ENCODE assay signal across 18 mouse cellular contexts in the genomic region with DNA sequence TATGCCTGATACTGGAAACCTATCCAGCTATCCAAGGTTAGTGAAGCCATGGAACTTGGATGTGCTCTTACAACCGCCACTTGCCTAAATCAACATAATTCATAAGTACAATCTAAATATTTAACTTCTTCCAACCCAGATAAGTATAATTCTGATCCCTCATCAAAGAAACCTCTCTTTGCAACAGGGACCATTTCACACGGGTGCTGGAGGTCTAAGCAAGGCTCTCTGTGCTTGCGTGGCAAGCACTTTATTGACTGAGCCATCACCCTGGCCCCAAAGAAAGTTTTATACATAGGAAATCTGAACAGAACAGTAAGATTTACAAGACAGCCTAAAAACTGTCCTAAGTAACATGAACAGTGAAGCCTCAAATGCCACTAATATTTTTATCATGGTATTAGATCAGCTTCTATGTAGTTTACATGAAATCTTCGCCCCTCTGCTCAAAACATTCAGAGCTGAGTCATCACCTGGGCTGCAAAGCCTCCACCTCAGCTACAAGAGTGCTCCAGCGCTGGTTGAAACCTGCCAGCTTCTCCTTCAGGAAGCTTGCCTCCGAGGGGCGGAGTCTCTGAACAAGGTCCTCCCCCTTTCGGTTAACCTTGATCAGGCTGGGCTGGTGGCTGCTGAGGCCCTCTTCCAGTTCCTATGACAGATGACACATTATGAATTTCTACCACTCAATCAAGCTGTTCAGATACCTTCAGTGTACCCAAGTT.
DNase-seq lines count a peak whose midpoint lies in the region; ATAC-seq and TF ChIP-seq lines count a peak whose summit lies in the region.
"Had no signal": no experiment of that assay in that cellular context is flagged by ENCODE, and none has a peak within 500 bp of the region (broad histone marks: within the 10 kb centered on the region; RNA-seq: fewer than 3 reads in every experiment).

No protein-coding gene starts in this region.

- TF ChIP-seq EP300 in stomach, postnatal 0 days (optimal IDR thresholded peaks at IDR 0.05) = no peak

- ATAC-seq in liver, embryonic 12.5 days = 0 out of 2 replicates have a peak, but pooled peaks have one; percentile 55
- no peak for ATAC-seq in liver, embryonic 11.5 days (replicated peaks; ENCODE audit: low FRiP score)
- ATAC-seq in lung, embryonic 15.5 days (ENCODE audit: borderline replicate concordance, extremely low read depth, low FRiP score, low TSS enrichment) = peak; percentile 86
- ATAC-seq in stomach, postnatal 0 days (ENCODE audit: low FRiP score, low TSS enrichment) = peak; percentile 93
- ATAC-seq: activated CD4-positive, CD25-positive, alpha-beta regulatory T cell, adult 4 months had no signal

- DNase-seq in liver, embryonic 11.5 days (ENCODE audit: low spot score) = no peak
- DNase-seq in c-Kit-positive CD71-negative TER-119-negative erythroid progenitor cells, embryonic 14.5 days (ENCODE audit: low read depth) = peak; percentile 3
- peak; percentile 75 for DNase-seq in stomach, postnatal 0 days (ENCODE audit: low spot score)
- no peak for DNase-seq in gastrocnemius, postnatal 25 days
- no peak for DNase-seq in yolk sac, embryonic 10.5 days (ENCODE audit: low spot score)
- DNase-seq: cerebellum, adult 9-10 months; kidney, adult 8-10 months; layer of hippocampus, adult 9-11 months; right cerebral cortex, postnatal 14 days; thymus, postnatal 36 days had no signal

- no peak for TF ChIP-seq CTCF in stomach, postnatal 0 days (IDR thresholded peaks at IDR 0.05; ENCODE audit: low read depth)

- peaks cover 6% of the 10 kb centered on the region; the same call in 1 of the 2 replicates for H3K4me1 ChIP-seq in liver, embryonic 12.5 days
- no peaks in the 10 kb centered on the region for H3K4me1 ChIP-seq in liver, embryonic 11.5 days (replicated peaks; ENCODE audit: control insufficient read depth, insufficient read depth, low read length)
- peaks cover 6% of the 10 kb centered on the region; the same call in 1 of the 2 replicates for H3K4me1 ChIP-seq in lung, embryonic 15.5 days
- H3K4me1 ChIP-seq in stomach, postnatal 0 days (replicated peaks; ENCODE audit: control insufficient read depth, insufficient read depth) = no peaks in the 10 kb centered on the region
- H3K4me1 ChIP-seq: embryonic facial prominence, embryonic 12.5 days; forebrain, embryonic 12.5 days; heart, embryonic 13.5 days; megakaryocyte, embryonic 14.5 days had no signal

- no peaks in the 10 kb centered on the region for H3K27me3 ChIP-seq in liver, embryonic 12.5 days (replicated peaks)
- H3K27me3 ChIP-seq in liver, embryonic 11.5 days (replicated peaks; ENCODE audit: control insufficient read depth, insufficient read depth, low read length) = no peaks in the 10 kb centered on the region
- H3K27me3 ChIP-seq in lung, embryonic 15.5 days = no peaks in the 10 kb centered on the region
- no peaks in the 10 kb centered on the region for H3K27me3 ChIP-seq in stomach, postnatal 0 days (ENCODE audit: control insufficient read depth, insufficient read depth, low read length)
- H3K27me3 ChIP-seq: embryonic facial prominence, embryonic 12.5 days; forebrain, embryonic 12.5 days; heart, embryonic 13.5 days; limb, embryonic 13.5 days; megakaryocyte, embryonic 14.5 days had no signal

- WGBS in liver, embryonic 12.5 days (ENCODE audit: insufficient replicate concordance) = 75% methylated on average over 8 of the region's 8 CpGs
- 84% methylated on average over 8 of the region's 8 CpGs for WGBS in liver, embryonic 11.5 days
- 56% methylated on average over 8 of the region's 8 CpGs for WGBS in lung, embryonic 15.5 days
- 47% methylated on average over 8 of the region's 8 CpGs for WGBS in stomach, postnatal 0 days

- no peak overlapping the region for H3K4me3 ChIP-seq in liver, embryonic 12.5 days
- H3K4me3 ChIP-seq in liver, embryonic 11.5 days (ENCODE audit: low read depth, low read length) = no peak overlapping the region
- no peak overlapping the region for H3K4me3 ChIP-seq in lung, embryonic 15.5 days
- H3K4me3 ChIP-seq in stomach, postnatal 0 days (ENCODE audit: low read depth, low read length) = no peak overlapping the region
- H3K4me3 ChIP-seq: embryonic facial prominence, embryonic 12.5 days; forebrain, embryonic 12.5 days; heart, embryonic 13.5 days; limb, embryonic 13.5 days; megakaryocyte, embryonic 14.5 days had no signal

- peaks cover 20% of the 10 kb centered on the region for H3K36me3 ChIP-seq in liver, embryonic 12.5 days
- H3K36me3 ChIP-seq in liver, embryonic 11.5 days (ENCODE audit: control insufficient read depth, insufficient read depth, low read length) = peaks cover 5% of the 10 kb centered on the region
- H3K36me3 ChIP-seq in lung, embryonic 15.5 days = peaks cover 12% of the 10 kb centered on the region
- peaks cover 3% of the 10 kb centered on the region; the same call in 1 of the 2 replicates for H3K36me3 ChIP-seq in stomach, postnatal 0 days (ENCODE audit: control insufficient read depth, insufficient read depth, low read length)

- H3K27ac ChIP-seq in liver, embryonic 12.5 days = no peak overlapping the region
- no peak overlapping the region for H3K27ac ChIP-seq in liver, embryonic 11.5 days (ENCODE audit: low read depth, low read length)
- H3K27ac ChIP-seq in lung, embryonic 15.5 days = peak overlapping the region; percentile 75
- no peak overlapping the region for H3K27ac ChIP-seq in stomach, postnatal 0 days (replicated peaks)
- H3K27ac ChIP-seq: embryonic facial prominence, embryonic 12.5 days; forebrain, embryonic 12.5 days; heart, embryonic 13.5 days; limb, embryonic 13.5 days had no signal

- H3K9me3 ChIP-seq in liver, embryonic 12.5 days (replicated peaks) = peaks cover 5% of the 10 kb centered on the region
- peaks cover 4% of the 10 kb centered on the region for H3K9me3 ChIP-seq in liver, embryonic 11.5 days (ENCODE audit: control insufficient read depth, low read length)
- H3K9me3 ChIP-seq in lung, embryonic 15.5 days = no peaks in the 10 kb centered on the region
- 0 out of 2 replicates have a peak, but pooled peaks cover 3% of the 10 kb centered on the region for H3K9me3 ChIP-seq in stomach, postnatal 0 days (ENCODE audit: control insufficient read depth, low read length)

- H3K9ac ChIP-seq in liver, embryonic 12.5 days = no peak overlapping the region
- no peak overlapping the region for H3K9ac ChIP-seq in liver, embryonic 11.5 days (ENCODE audit: low read depth, low read length)
- no peak overlapping the region for H3K9ac ChIP-seq in lung, embryonic 15.5 days
- H3K9ac ChIP-seq in stomach, postnatal 0 days (ENCODE audit: low read length) = no peak overlapping the region
- H3K9ac ChIP-seq: embryonic facial prominence, embryonic 12.5 days; forebrain, embryonic 12.5 days; heart, embryonic 13.5 days; limb, embryonic 13.5 days had no signal

- H3K4me2 ChIP-seq in liver, embryonic 12.5 days = no peak overlapping the region
- H3K4me2 ChIP-seq in liver, embryonic 11.5 days = no peak overlapping the region
- H3K4me2 ChIP-seq in lung, embryonic 15.5 days = no peak overlapping the region
- H3K4me2 ChIP-seq in stomach, postnatal 0 days (replicated peaks; ENCODE audit: low read depth) = no peak overlapping the region
- H3K4me2 ChIP-seq: embryonic facial prominence, embryonic 12.5 days; forebrain, embryonic 12.5 days; heart, embryonic 13.5 days; limb, embryonic 13.5 days had no signal

Comparison
In these comparisons a context has a peak if more than half of its experiments do, and no peak if none do; other contexts are left out.
1. DNase-seq: peak in c-Kit-positive CD71-negative TER-119-negative erythroid progenitor cells, embryonic 14.5 days (single experiment) and stomach, postnatal 0 days (single experiment); none in liver, embryonic 11.5 days (single experiment), gastrocnemius, postnatal 25 days (single experiment) and yolk sac, embryonic 10.5 days (single experiment).